7 mouse cellular contexts compared by ENCODE assay signal in genomic region chr1:185362677-185363520, GRCm38 (mm10). TPM values are rescaled to one million over a fixed set of nuclear protein-coding genes. Genes with fewer than 3 reads are reported as not detected.
A peak's percentile ranks its signal among the peaks of the same experiment; 100 is the strongest.
DNase-seq lines count a peak whose midpoint lies in the region; ATAC-seq lines count a peak whose summit lies in the region.

Gene Eprs (plus strand): TSS chr1:185363044.

- no peaks in the 10 kb centered on the region for H3K9me3 ChIP-seq in embryonic facial prominence, embryonic 12.5 days
- H3K9me3 ChIP-seq in limb, embryonic 11.5 days (ENCODE audit: control insufficient read depth, low read length) = no peaks in the 10 kb centered on the region
- no peaks in the 10 kb centered on the region for H3K9me3 ChIP-seq in midbrain, embryonic 14.5 days (ENCODE audit: control insufficient read depth, low read length)

- H3K9ac ChIP-seq in embryonic facial prominence, embryonic 12.5 days = peak within 1 kb of the TSS; percentile 90
- peak within 1 kb of the TSS; percentile 81 for H3K9ac ChIP-seq in limb, embryonic 11.5 days (ENCODE audit: low read length)
- peak within 1 kb of the TSS; percentile 75 for H3K9ac ChIP-seq in midbrain, embryonic 14.5 days (replicated peaks; ENCODE audit: low read length)

- WGBS in embryonic facial prominence, embryonic 12.5 days = under 1% methylated on average over 92 of the region's 92 CpGs
- WGBS in limb, embryonic 11.5 days = under 1% methylated on average over 91 of the region's 92 CpGs
- WGBS in midbrain, embryonic 14.5 days = under 1% methylated on average over 92 of the region's 92 CpGs

- no peaks in the 10 kb centered on the region for H3K27me3 ChIP-seq in embryonic facial prominence, embryonic 12.5 days
- H3K27me3 ChIP-seq in limb, embryonic 11.5 days (ENCODE audit: control insufficient read depth, insufficient read depth, low read length) = no peaks in the 10 kb centered on the region
- no peaks in the 10 kb centered on the region for H3K27me3 ChIP-seq in midbrain, embryonic 14.5 days (ENCODE audit: control insufficient read depth, insufficient read depth, low read length)

- H3K4me1 ChIP-seq in embryonic facial prominence, embryonic 12.5 days = peaks cover 16% of the 10 kb centered on the region
- H3K4me1 ChIP-seq in limb, embryonic 11.5 days (ENCODE audit: control insufficient read depth, insufficient read depth, low read length) = peaks cover 6% of the 10 kb centered on the region; the same call in 1 of the 2 replicates
- peaks cover 22% of the 10 kb centered on the region for H3K4me1 ChIP-seq in midbrain, embryonic 14.5 days (ENCODE audit: control insufficient read depth, insufficient read depth, low read length)

- peak within 1 kb of the TSS; percentile 72 for H3K4me2 ChIP-seq in embryonic facial prominence, embryonic 12.5 days (replicated peaks)
- peak within 1 kb of the TSS; percentile 48 for H3K4me2 ChIP-seq in limb, embryonic 11.5 days (ENCODE audit: low read depth, severe bottlenecking)
- peak within 1 kb of the TSS; percentile 68 for H3K4me2 ChIP-seq in midbrain, embryonic 14.5 days (ENCODE audit: low read length)

- peak within 1 kb of the TSS; percentile 93 for H3K27ac ChIP-seq in embryonic facial prominence, embryonic 12.5 days
- H3K27ac ChIP-seq in limb, embryonic 11.5 days (replicated peaks; ENCODE audit: low read depth, low read length) = peak within 1 kb of the TSS; percentile 85
- peak within 1 kb of the TSS; percentile 90 for H3K27ac ChIP-seq in midbrain, embryonic 14.5 days (replicated peaks; ENCODE audit: low read depth, low read length)

- peak; percentile 97 for ATAC-seq in embryonic facial prominence, embryonic 12.5 days (ENCODE audit: insufficient number of reproducible peaks, insufficient read depth, low FRiP score, low TSS enrichment)
- peak; percentile 94 for ATAC-seq in limb, embryonic 11.5 days (ENCODE audit: insufficient number of reproducible peaks, low FRiP score, low TSS enrichment, low read depth)
- peak; percentile 97 for ATAC-seq in midbrain, embryonic 14.5 days (ENCODE audit: low FRiP score, low TSS enrichment)

- peak; percentile 98 for DNase-seq in adrenal gland, postnatal 25 days
- DNase-seq in heart, adult 11 months = peak; percentile 100
- DNase-seq in kidney, adult 18-20 months = peak; percentile 99
- peak; percentile 100 for DNase-seq in limb, embryonic 11.5 days (ENCODE audit: low spot score)
- peak; percentile 100 for DNase-seq in midbrain, embryonic 14.5 days
- DNase-seq in spleen, adult 18-20 months = peak; percentile 98

- peak within 1 kb of the TSS; percentile 92 for H3K4me3 ChIP-seq in embryonic facial prominence, embryonic 12.5 days
- peak within 1 kb of the TSS; percentile 96 for H3K4me3 ChIP-seq in limb, embryonic 11.5 days (ENCODE audit: low read depth, low read length)
- H3K4me3 ChIP-seq in midbrain, embryonic 14.5 days (replicated peaks; ENCODE audit: low read depth, low read length) = peak within 1 kb of the TSS; percentile 99

- peaks cover 8% of the 10 kb centered on the region for H3K36me3 ChIP-seq in embryonic facial prominence, embryonic 12.5 days
- H3K36me3 ChIP-seq in limb, embryonic 11.5 days (ENCODE audit: control insufficient read depth, insufficient read depth, low read length) = no peaks in the 10 kb centered on the region
- peaks cover 18% of the 10 kb centered on the region for H3K36me3 ChIP-seq in midbrain, embryonic 14.5 days (ENCODE audit: control insufficient read depth, insufficient read depth, low read length)

RNA-seq across cellular contexts. Expression of gene Eprs, which starts in this region (rescaled TPM):
- total RNA-seq in adrenal gland, postnatal 25 days (2021) = 124 and 187 TPM in 2 replicates
- 141 and 163 TPM in 2 replicates for polyA plus RNA-seq in embryonic facial prominence, embryonic 12.5 days (2016; fragmentation: Nextera tagmentation; extraction: Ambion mirVana)
- 144 and 150 TPM in 2 replicates for polyA plus RNA-seq in limb, embryonic 11.5 days (2014; fragmentation: Nextera tagmentation; extraction: Ambion mirVana)
- 129 and 150 TPM in 2 replicates for polyA plus RNA-seq in midbrain, embryonic 14.5 days (2014; fragmentation: Nextera tagmentation; extraction: Ambion mirVana)

Comparison
In these comparisons a context has a peak if more than half of its experiments do, and no peak if none do; other contexts are left out.
1. Peak in every context shown above with its lines: DNase-seq, ATAC-seq, H3K4me3 ChIP-seq and H3K27ac ChIP-seq.